Mouse (Mus musculus) G1E (cell line): ENCODE measurements around the gene Tshz2. TPM values are rescaled to one million over a fixed set of nuclear protein-coding genes. Genes with fewer than 3 reads are reported as not detected.

ENCODE experiments used
- ATAC-seq: 2 replicates; pipeline ENCODE4 v1.8.0; 2016; ENCODE audit warnings: mild to moderate bottlenecking; ENCODE audit not compliant: insufficient number of reproducible peaks, poor library complexity, low FRiP score, severe bottlenecking; ENCODE audit errors: extremely low read depth
- DNase-seq: peaks from one replicate; pipeline ENCODE4 v3.0.0; 2012; ENCODE audit warnings: low spot score
- H3K27me3 ChIP-seq: 2 replicates; pipeline ENCODE4 v1.6.1; 2012; ENCODE audit warnings: mild to moderate bottlenecking, low read length, inconsistent platforms; ENCODE audit not compliant: insufficient read depth
- H3K36me3 ChIP-seq: replicated peaks from 2 replicates; pipeline ENCODE3; 2012; ENCODE audit warnings: mild to moderate bottlenecking, inconsistent platforms
- H3K4me1 ChIP-seq: 2 replicates; pipeline ENCODE4 v1.6.1; 2012; ENCODE audit warnings: low read depth, low read length, inconsistent platforms, mixed read lengths; ENCODE audit not compliant: insufficient read depth
- H3K4me3 ChIP-seq: 2 replicates; pipeline ENCODE4 v1.5.1; 2012; ENCODE audit warnings: low read depth, mild to moderate bottlenecking, inconsistent platforms, low read length, moderate library complexity, mixed read lengths
- H3K9me3 ChIP-seq: replicated peaks from 2 replicates; pipeline ENCODE4 v1.6.1; 2012; ENCODE audit warnings: inconsistent platforms
- CTCF ChIP-seq: IDR thresholded peaks from 2 replicates; pipeline ENCODE4 v1.5.1; 2012; ENCODE audit warnings: low read depth, low read length, inconsistent platforms, mixed read lengths
- GATA1 ChIP-seq: IDR thresholded peaks from 2 replicates; pipeline ENCODE4 v1.6.1; 2012; ENCODE audit warnings: borderline replicate concordance, low read length, inconsistent platforms, mixed read lengths
- GATA2 ChIP-seq: IDR thresholded peaks from 2 replicates; pipeline ENCODE4 v1.6.1; 2012; ENCODE audit warnings: low read depth, low read length, inconsistent platforms, borderline replicate concordance
- POLR2AphosphoS5 ChIP-seq: IDR thresholded peaks from 2 replicates; pipeline ENCODE4 v1.6.1; 2012; ENCODE audit warnings: low read depth, low read length, inconsistent platforms; ENCODE audit not compliant: insufficient replicate concordance
- TAL1 ChIP-seq: conservative IDR thresholded peaks from 2 replicates; pipeline ENCODE4 v1.6.1; 2012; ENCODE audit warnings: low read depth, low read length, inconsistent platforms, mixed read lengths
- polyA plus RNA-seq: library from polyadenylated mRNA; stranded (reverse); fragments of >175 nt; gene quantifications from 2 replicates; pipeline ENCODE4 v1.2.3, GENCODE M21; 2012
- total RNA-seq, 2 experiments: library from RNA; stranded (forward) in 1 of 2; stranded (reverse) in 1 of 2; fragments of 200-1000 nt in 1 of 2; fragments of >200 nt in 1 of 2; fragmentation: Nextera tagmentation in 1 of 2; gene quantifications; 2 replicates each; pipeline ENCODE4 v1.2.3; 2014 to 2017

Gene Tshz2
- total and polyA plus RNA-seq, 3 experiments = 0.16 TPM; not detected in 2

DNA sequence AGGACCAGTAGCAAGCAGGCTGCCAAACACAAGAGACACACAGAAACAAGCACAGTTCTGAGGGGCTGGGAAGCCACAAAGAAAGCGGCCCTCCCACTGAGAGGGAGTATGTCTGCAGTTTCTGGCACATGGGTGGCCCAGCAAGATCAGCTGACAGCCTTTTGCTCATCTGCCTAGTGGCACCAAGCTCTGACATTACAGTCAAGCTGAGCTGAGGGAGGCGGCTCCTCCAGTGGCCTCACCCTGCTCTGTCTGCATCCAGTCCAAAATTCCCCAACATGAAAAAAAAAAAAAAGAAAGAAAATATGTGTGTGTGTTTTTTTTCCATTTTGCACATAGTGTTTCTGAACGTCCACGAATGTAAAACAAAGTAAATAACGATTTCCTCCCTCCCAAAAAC is 400.4 kb downstream of the Tshz2 start:
- no peak overlapping the region for H3K4me3 ChIP-seq
- no peaks in the 10 kb centered on the region for H3K4me1 ChIP-seq
- TF ChIP-seq GATA2 (no peak), TAL1 (no peak), POLR2AphosphoS5 (no peak), CTCF (no peak), GATA1 (no peak)
- DNase-seq (no peak), ATAC-seq (no peak)
- no peaks in the 10 kb centered on the region for H3K36me3 ChIP-seq
- peaks cover 66% of the 10 kb centered on the region for H3K9me3 ChIP-seq
- no peaks in the 10 kb centered on the region for H3K27me3 ChIP-seq

DNA sequence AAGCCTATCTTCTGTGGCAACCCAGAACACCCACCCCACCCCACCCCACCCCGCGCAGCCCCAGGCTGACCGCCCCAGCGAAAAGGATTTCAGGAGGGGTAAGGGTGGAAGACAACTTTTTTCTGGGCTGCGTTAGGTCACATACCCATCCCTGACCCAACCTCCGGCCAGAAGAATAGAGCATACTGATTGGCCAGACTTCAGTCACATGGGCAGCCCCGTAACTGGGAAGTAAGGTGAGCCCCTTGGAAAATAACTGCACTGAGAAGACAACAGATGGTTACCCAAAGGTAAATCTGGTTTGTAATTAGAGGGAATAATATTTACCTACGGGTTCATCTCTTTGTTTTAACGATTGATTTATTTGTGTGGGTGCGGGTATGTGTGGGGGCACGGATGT is 402.0 kb downstream of the Tshz2 start:
- no peaks in the 10 kb centered on the region for H3K27me3 ChIP-seq
- H3K4me3 ChIP-seq = no peak overlapping the region
- H3K4me1 ChIP-seq = no peaks in the 10 kb centered on the region
- peaks cover 70% of the 10 kb centered on the region for H3K9me3 ChIP-seq
- DNase-seq (no peak), ATAC-seq (no peak)
- H3K36me3 ChIP-seq = no peaks in the 10 kb centered on the region
- TF ChIP-seq POLR2AphosphoS5 (no peak), GATA1 (no peak), GATA2 (no peak), TAL1 (no peak), CTCF (no peak)

DNA sequence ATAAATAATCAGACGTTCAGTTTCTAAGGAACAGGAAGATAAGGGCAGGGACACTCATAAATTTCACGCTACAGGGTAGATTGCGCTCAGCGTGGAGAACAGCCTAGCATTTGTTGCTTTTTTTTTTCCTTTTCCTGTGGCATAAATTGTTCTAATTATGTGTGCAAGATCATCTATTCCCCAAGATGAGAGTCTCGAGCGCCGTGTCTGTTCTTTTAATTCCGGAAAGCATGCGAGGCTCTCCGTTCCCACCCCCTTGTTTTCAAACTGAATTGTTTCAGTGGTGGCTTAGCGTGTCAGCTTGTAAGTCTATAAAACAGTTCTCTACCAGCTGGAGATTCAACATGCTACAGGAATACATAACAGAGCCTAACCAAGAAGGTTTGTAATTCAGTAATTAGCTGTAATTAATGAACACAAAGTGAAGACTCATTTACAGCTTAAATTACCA is 404.0 kb downstream of the Tshz2 start:
- no peaks in the 10 kb centered on the region for H3K4me1 ChIP-seq
- no peaks in the 10 kb centered on the region for H3K36me3 ChIP-seq
- no peak for DNase-seq
- no peaks in the 10 kb centered on the region for H3K27me3 ChIP-seq
- no peak for TF ChIP-seq CTCF
- TF ChIP-seq GATA1 = no peak
- no peak for TF ChIP-seq GATA2
- no peak for TF ChIP-seq POLR2AphosphoS5
- TF ChIP-seq TAL1 = no peak
- H3K4me3 ChIP-seq = no peak overlapping the region
- H3K9me3 ChIP-seq = peaks cover 73% of the 10 kb centered on the region
- ATAC-seq = no peak

DNA sequence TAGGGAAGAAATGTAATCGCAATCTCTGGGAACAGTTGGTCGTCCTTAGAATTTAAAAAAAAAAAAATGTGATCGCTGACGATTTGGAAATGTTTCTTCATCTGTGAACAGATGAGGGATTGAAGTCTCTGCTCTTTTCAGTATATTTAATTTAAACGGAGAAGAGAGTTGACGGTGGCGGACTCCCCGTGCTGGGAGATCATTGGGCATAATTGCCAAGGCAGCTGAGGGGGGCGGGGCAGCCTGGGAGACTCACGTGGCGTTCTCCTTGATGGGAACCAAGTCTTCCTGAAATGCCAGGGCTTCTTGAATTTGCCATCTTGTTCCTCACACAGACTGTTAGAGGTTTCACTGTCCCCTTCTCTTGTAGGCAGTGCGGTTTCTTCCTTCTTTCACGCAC is 404.5 kb downstream of the Tshz2 start:
- ATAC-seq = no peak
- Histone ChIP-seq H3K9me3 (peaks cover 71% of the 10 kb centered on the region), H3K4me1 (no peaks in the 10 kb centered on the region), H3K4me3 (no peak overlapping the region), H3K36me3 (no peaks in the 10 kb centered on the region), H3K27me3 (no peaks in the 10 kb centered on the region)
- TF ChIP-seq TAL1 (no peak), GATA2 (no peak), POLR2AphosphoS5 (no peak), CTCF (no peak), GATA1 (no peak)
- DNase-seq = no peak

DNA sequence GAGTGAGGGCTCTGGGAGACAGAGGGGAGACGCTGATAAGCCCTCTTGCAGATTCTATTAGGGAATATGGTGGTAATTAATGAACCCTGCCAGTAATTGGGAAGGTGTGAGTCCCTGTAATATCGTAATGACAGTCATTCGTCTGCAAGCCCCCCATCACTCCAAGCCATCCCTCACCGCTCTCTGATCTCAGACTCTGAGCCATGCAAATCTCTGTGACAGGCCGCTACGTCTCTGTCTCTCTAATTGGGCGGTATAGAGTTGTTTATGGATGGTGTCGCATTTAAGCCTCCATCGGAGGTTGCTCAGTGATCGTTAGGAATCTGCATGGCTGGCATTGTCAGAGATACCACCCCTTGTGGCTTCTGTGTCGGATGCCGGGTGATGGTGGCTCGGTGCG is 407.0 kb downstream of the Tshz2 start:
- Histone ChIP-seq H3K27me3 (no peaks in the 10 kb centered on the region), H3K36me3 (no peaks in the 10 kb centered on the region), H3K4me1 (no peaks in the 10 kb centered on the region), H3K9me3 (peaks cover 73% of the 10 kb centered on the region), H3K4me3 (no peak overlapping the region)
- TF ChIP-seq POLR2AphosphoS5 (no peak), TAL1 (no peak), GATA2 (no peak), GATA1 (no peak), CTCF (no peak)
- DNase-seq = no peak
- ATAC-seq = no peak

DNA sequence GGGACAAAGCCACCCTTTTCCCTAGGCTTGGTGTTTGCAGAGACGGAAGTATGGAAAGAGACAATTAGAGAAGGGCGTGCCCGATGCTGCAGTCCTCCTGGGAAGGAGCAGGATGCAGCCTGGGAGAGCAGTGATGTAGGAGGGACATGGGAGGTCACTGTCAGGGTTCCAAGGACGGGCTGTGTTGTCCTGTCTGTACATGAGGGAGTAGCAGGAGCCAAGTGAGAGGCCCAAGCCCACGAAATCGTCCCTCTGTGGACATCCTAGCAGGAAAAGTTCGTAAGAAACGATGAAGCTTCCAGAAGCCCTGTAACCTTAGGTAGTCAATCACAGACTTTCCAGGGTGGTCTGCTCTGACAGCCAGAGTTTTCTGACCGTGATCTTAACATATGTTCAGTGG is 408.3 kb downstream of the Tshz2 start:
- H3K36me3 ChIP-seq = no peaks in the 10 kb centered on the region
- DNase-seq = no peak
- no peaks in the 10 kb centered on the region for H3K27me3 ChIP-seq
- no peak for ATAC-seq
- H3K9me3 ChIP-seq = peaks cover 77% of the 10 kb centered on the region
- H3K4me1 ChIP-seq = no peaks in the 10 kb centered on the region
- TF ChIP-seq GATA2 (no peak), TAL1 (no peak), GATA1 (no peak), CTCF (no peak), POLR2AphosphoS5 (no peak)
- H3K4me3 ChIP-seq = no peak overlapping the region

DNA sequence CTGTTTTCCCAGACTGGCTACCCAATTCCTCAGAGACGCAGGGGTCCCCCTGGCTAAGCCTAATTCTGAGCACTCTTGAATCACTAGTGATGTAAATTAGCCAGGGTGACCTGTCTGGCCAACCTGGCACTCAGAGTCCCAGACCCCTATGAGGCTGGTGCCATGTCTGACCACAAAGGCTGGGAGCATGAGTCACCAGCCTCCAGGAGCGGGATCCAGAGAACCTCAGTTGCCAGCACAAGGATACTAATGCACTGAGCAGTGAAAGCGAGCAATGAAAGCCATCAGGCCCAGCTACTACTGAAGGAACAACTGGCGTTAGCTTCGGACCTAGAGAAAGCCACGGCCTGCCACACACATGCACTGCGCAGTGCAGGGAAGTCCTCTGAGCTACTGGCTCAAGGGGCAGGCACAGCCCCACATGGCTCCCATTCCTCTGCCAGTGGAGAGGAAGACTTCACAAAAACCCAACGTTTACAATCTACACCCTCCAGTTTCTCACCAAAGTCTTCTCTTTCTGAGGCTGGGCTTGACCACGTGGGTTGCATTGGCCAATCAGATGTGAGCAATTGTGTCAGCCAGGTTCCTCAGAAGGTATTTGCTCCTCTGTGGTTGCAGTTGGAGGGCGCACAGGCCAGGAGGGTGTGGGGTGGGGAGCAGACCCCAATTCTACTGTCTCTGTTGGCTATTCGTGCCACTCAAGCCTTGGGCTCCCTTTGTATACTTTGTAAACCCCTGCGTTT is 409.8 kb downstream of the Tshz2 start:
- Histone ChIP-seq H3K4me3 (no peak overlapping the region), H3K9me3 (peaks cover 82% of the 10 kb centered on the region), H3K4me1 (no peaks in the 10 kb centered on the region), H3K36me3 (no peaks in the 10 kb centered on the region), H3K27me3 (no peaks in the 10 kb centered on the region)
- DNase-seq = no peak
- ATAC-seq = no peak
- TF ChIP-seq POLR2AphosphoS5 = no peak
- no peak for TF ChIP-seq GATA1
- TF ChIP-seq GATA2 = no peak
- TF ChIP-seq TAL1 = no peak
- TF ChIP-seq CTCF = no peak
